Mouse (Mus musculus) embryonic facial prominence, embryonic 15.5 days (tissue): ENCODE results near the gene Oasl2. TPM values are rescaled to one million over a fixed set of nuclear protein-coding genes. Genes with fewer than 3 reads are reported as not detected.

Source experiments
- microRNA-seq: library from miRNA; unstranded; fragments of <30 nt; microRNA quantifications from one replicate; pipeline ENCODE4, GENCODE M21; 2016; ENCODE audit warnings: borderline number of aligned reads
- polyA plus RNA-seq: library from polyadenylated mRNA; unstranded; fragments of >200 nt; fragmentation: Nextera tagmentation; extraction: Ambion mirVana; gene quantifications from 2 replicates; pipeline ENCODE4 v1.2.1, GENCODE M21; 2015

The Oasl2 gene
- polyA plus RNA-seq, 1 experiment from 2014 or later: 6.5 TPM

Small RNAs within 50 kb of the gene (microRNA-seq; reads per million reads assigned to microRNA genes)
- 19.5 reads per million, percentile 36 among the genes with 10 or more reads in this experiment for gene Mir6240

Other genes starting within 250 kb of the Oasl2 start
- gene Trpv4, start 238.5 kb upstream of the Oasl2 start, polyA plus RNA-seq: 14.6 and 15.0 TPM in 2 replicates
- 287 and 358 TPM in 2 replicates for gene Gltp, start 206.0 kb upstream of the Oasl2 start, polyA plus RNA-seq
- 16.3 and 17.4 TPM in 2 replicates for gene Tchp, start 189.2 kb upstream of the Oasl2 start, polyA plus RNA-seq
- gene Ankrd13a, start 122.3 kb upstream of the Oasl2 start, polyA plus RNA-seq: 54.9 and 57.6 TPM in 2 replicates
- gene Git2, start 121.4 kb upstream of the Oasl2 start, polyA plus RNA-seq: 49.6 and 54.9 TPM in 2 replicates
- gene 1500011B03Rik, start 73.5 kb upstream of the Oasl2 start, polyA plus RNA-seq: 90.1 and 91.9 TPM in 2 replicates
- gene 4930519G04Rik, start 43.3 kb upstream of the Oasl2 start, polyA plus RNA-seq: not detected in 2 replicates
- gene Gm9936, start 38.3 kb upstream of the Oasl2 start, polyA plus RNA-seq: 0.37 and 0.38 TPM in 2 replicates
- gene Oasl1, start 26.3 kb downstream of the Oasl2 start, polyA plus RNA-seq: 0.45 and 0.89 TPM in 2 replicates
- 61.8 and 69.0 TPM in 2 replicates for gene 2210016L21Rik, start 45.2 kb downstream of the Oasl2 start, polyA plus RNA-seq
- 0.07 TPM in 1 of 2 replicates, not detected in the other for gene Hnf1a, start 74.2 kb downstream of the Oasl2 start, polyA plus RNA-seq
- gene Sppl3, start 114.2 kb downstream of the Oasl2 start, polyA plus RNA-seq: 20.9 and 24.9 TPM in 2 replicates
- gene Gm10401, start 201.4 kb downstream of the Oasl2 start, polyA plus RNA-seq: 39.7 and 50.0 TPM in 2 replicates
- 47.8 and 48.2 TPM in 2 replicates for gene Acads, start 222.4 kb downstream of the Oasl2 start, polyA plus RNA-seq
- 41.0 and 42.2 TPM in 2 replicates for gene Unc119b, start 238.0 kb downstream of the Oasl2 start, polyA plus RNA-seq